Mouse (Mus musculus): ENCODE results near the gene Commd3. TPM values are rescaled to one million over a fixed set of nuclear protein-coding genes. Genes with fewer than 3 reads are reported as not detected.

The Commd3 gene
- polyA plus RNA-seq (2016; fragmentation: Nextera tagmentation; extraction: Ambion mirVana) = 82.0 and 101 TPM in 2 replicates

DNA sequence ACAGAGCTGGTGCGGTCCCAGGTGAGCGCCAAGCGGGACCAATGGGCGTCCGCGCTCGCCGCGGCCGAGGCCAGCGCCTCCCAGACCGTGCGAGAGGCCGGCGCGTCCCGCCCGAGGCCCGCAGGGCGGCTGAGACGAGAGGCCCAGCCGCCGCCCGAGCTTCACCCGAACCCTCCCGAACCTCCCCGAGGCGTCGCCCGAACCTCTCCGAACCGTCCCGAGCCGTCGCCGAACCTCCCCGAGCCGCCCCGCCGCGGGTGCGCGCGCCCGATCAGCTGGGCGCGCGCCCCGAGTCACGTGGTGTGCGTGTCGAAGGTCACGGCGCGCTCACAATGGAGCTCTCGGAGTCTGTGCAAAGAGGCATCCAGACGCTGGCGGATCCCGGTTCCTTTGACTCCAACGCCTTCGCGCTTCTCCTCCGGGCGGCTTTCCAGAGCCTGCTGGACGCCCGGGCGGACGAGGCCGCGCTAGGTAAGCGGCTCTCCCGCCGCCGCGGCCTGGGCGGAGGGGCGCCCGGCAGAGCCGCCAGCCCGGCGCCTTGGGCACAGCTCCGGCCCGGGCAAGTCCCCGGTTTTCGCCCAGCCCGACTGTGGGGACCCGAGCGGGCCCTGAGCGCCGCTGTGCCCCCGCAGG lies at the start of gene Commd3:
Commd3 (plus strand) TSS at position 252 of the 633 bp plus-strand sequence.
- Histone ChIP-seq H3K4me1 (peaks cover 32% of the 10 kb centered on the region), H3K27ac (replicated peaks) (peak within 1 kb of the TSS; percentile 99), H3K36me3 (no peaks in the 10 kb centered on the region), H3K4me3 (peak within 1 kb of the TSS; percentile 81), H3K27me3 (ENCODE audit: low read depth, poor library complexity, severe bottlenecking) (peaks cover 66% of the 10 kb centered on the region), H3K9me3 (replicated peaks) (no peaks in the 10 kb centered on the region)
- WGBS = under 1% methylated on average over 91 of the region's 91 CpGs
- peak; percentile 94 for DNase-seq (ENCODE audit: low spot score)

DNA sequence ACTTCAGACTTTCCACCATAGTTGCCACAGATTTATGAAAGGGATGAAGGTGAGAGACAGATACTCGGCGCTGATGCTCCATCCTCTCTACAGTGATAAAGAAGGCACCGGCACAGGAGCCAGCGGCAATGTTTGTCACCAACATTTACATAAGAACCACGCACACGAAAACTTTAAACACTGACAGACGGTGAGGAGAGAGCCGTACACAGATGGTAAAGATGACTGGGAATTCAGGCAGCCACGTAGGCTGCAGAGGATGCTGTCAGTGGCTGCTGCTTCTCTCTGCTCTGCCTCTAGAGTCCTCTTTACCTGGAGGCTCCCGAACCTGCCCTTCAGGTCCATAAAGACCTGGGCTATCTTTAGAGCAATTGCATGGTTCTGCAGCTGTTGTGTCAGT lies 49.0 kb upstream of the Commd3 start:
- DNase-seq (ENCODE audit: low spot score) = no peak
- H3K36me3 ChIP-seq = no peaks in the 10 kb centered on the region
- no peak overlapping the region for H3K27ac ChIP-seq (replicated peaks)
- no peak overlapping the region for H3K4me3 ChIP-seq
- H3K9me3 ChIP-seq (replicated peaks) = no peaks in the 10 kb centered on the region
- peaks cover 14% of the 10 kb centered on the region for H3K4me1 ChIP-seq
- peaks cover 24% of the 10 kb centered on the region for H3K27me3 ChIP-seq (ENCODE audit: low read depth, poor library complexity, severe bottlenecking)
- WGBS = 77% methylated on average over 10 of the region's 10 CpGs

DNA sequence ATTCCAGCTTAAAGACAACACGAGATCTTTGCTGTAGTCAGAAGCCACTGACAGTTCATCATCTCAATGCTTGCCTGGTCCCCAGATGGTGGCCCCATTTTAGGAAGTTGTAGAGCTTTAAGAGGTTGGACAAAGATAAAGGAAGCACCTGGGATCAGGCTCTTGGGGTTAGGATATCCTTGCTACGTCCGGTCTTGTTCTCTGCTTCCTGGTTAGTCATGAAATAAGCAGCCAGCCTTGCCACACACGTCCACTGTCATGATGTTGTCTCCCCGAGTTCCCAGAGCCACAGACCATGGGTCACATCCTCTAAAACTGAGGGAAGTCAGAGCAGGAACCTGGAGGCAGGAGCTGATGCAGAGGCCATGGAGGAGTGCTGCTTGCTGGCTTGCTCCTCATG lies 41.6 kb upstream of the Commd3 start:
- Histone ChIP-seq H3K4me3 (no peak overlapping the region), H3K36me3 (no peaks in the 10 kb centered on the region), H3K27me3 (ENCODE audit: low read depth, poor library complexity, severe bottlenecking) (no peaks in the 10 kb centered on the region), H3K27ac (replicated peaks) (no peak overlapping the region), H3K9me3 (replicated peaks) (no peaks in the 10 kb centered on the region), H3K4me1 (peaks cover 3% of the 10 kb centered on the region; the same call in 1 of the 2 replicates)
- WGBS = 83% methylated on average over 5 of the region's 5 CpGs
- no peak for DNase-seq (ENCODE audit: low spot score)

DNA sequence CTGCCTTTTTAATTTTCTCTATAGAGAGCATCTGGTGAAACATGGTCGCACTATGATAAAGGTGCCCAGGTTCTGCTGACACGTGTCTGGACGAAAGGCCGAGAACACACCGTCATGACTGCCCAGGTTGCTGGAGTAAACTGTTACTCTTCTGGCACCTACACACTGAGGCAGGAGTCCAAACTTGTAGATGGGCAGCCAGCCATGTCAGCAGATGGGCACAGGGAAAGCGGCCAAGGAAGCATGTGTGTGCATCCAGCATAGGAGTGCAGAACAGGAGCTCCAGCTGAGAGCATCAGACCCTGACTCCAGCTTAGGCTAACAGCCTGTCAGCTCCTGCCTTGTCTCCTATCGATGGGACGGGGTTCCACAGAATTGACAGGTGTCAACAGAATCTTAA lies 37.1 kb upstream of the Commd3 start:
- 92% methylated on average over 8 of the region's 8 CpGs for WGBS
- no peaks in the 10 kb centered on the region for H3K9me3 ChIP-seq (replicated peaks)
- no peak overlapping the region for H3K27ac ChIP-seq (replicated peaks)
- no peak overlapping the region for H3K4me3 ChIP-seq
- DNase-seq (ENCODE audit: low spot score) = no peak
- no peaks in the 10 kb centered on the region for H3K4me1 ChIP-seq
- no peaks in the 10 kb centered on the region for H3K27me3 ChIP-seq (ENCODE audit: low read depth, poor library complexity, severe bottlenecking)
- H3K36me3 ChIP-seq = no peaks in the 10 kb centered on the region

GRCm38 (mm10) chr2:18648563-18648962 lies 23.6 kb upstream of the Commd3 start:
- H3K9me3 ChIP-seq (replicated peaks) = no peaks in the 10 kb centered on the region
- H3K27ac ChIP-seq (replicated peaks) = no peak overlapping the region
- 84% methylated on average over 4 of the region's 4 CpGs for WGBS
- H3K4me1 ChIP-seq = no peaks in the 10 kb centered on the region
- no peaks in the 10 kb centered on the region; the same call in 1 of the 2 replicates for H3K27me3 ChIP-seq (ENCODE audit: low read depth, poor library complexity, severe bottlenecking)
- DNase-seq (ENCODE audit: low spot score) = no peak
- no peaks in the 10 kb centered on the region for H3K36me3 ChIP-seq
- H3K4me3 ChIP-seq = no peak overlapping the region

- WGBS = 77% methylated on average over 5 of the region's 5 CpGs
- no peaks in the 10 kb centered on the region for H3K9me3 ChIP-seq (replicated peaks)
These were observed 17.4 kb upstream of the Commd3 start for GRCm38 (mm10) chr2:18654821-18655220.

GRCm38 (mm10) chr2:18664003-18664402 lies 8.2 kb upstream of the Commd3 start:
- H3K27me3 ChIP-seq (ENCODE audit: low read depth, poor library complexity, severe bottlenecking) = peaks cover 17% of the 10 kb centered on the region
- no peak overlapping the region for H3K4me3 ChIP-seq
- WGBS = 91% methylated on average over 3 of the region's 3 CpGs
- no peak overlapping the region for H3K27ac ChIP-seq (replicated peaks)
- DNase-seq (ENCODE audit: low spot score) = no peak
- no peaks in the 10 kb centered on the region for H3K9me3 ChIP-seq (replicated peaks)
- H3K36me3 ChIP-seq = no peaks in the 10 kb centered on the region
- H3K4me1 ChIP-seq = no peaks in the 10 kb centered on the region

More at GRCm38 (mm10) chr2:18654821-18655220, 17.4 kb upstream of the Commd3 start:
- Histone ChIP-seq H3K27me3 (ENCODE audit: low read depth, poor library complexity, severe bottlenecking) (no peaks in the 10 kb centered on the region), H3K36me3 (no peaks in the 10 kb centered on the region), H3K27ac (replicated peaks) (no peak overlapping the region), H3K4me3 (no peak overlapping the region), H3K4me1 (no peaks in the 10 kb centered on the region)
- no peak for DNase-seq (ENCODE audit: low spot score)

GRCm38 (mm10) chr2:18671041-18671440 lies 1.1 kb upstream of the Commd3 start:
- peaks cover 68% of the 10 kb centered on the region for H3K27me3 ChIP-seq (ENCODE audit: low read depth, poor library complexity, severe bottlenecking)
- no peaks in the 10 kb centered on the region for H3K9me3 ChIP-seq (replicated peaks)
- no peak for DNase-seq (ENCODE audit: low spot score)
- H3K27ac ChIP-seq (replicated peaks) = no peak overlapping the region
- 4% methylated on average over 6 of the region's 6 CpGs for WGBS
- no peak overlapping the region for H3K4me3 ChIP-seq
- no peaks in the 10 kb centered on the region for H3K36me3 ChIP-seq
- peaks cover 32% of the 10 kb centered on the region for H3K4me1 ChIP-seq

DNA sequence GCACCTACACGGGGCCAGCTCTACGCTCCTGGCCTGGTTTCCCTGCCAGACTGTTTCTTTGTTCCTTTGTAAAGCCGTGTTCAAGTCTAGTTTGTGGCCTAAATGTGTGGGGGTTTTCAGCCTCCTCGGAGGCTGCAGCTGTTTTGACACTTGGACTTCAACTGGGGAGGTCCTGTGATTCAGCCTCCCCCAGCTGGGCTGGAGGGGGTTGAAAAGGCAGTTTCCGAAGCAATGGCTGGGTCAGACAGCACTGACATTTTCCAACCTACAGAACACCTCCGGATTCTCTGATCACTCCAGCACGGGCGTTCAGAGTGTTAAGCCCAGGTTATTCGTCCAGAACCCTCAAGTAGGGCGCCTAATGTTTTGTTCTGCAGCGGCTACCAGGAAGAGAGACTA lies 581 bp downstream of the Commd3 start:
- Histone ChIP-seq H3K27me3 (ENCODE audit: low read depth, poor library complexity, severe bottlenecking) (peaks cover 61% of the 10 kb centered on the region), H3K4me1 (peaks cover 32% of the 10 kb centered on the region), H3K27ac (replicated peaks) (peak overlapping the region; percentile 99), H3K4me3 (peak overlapping the region; percentile 81), H3K9me3 (replicated peaks) (no peaks in the 10 kb centered on the region), H3K36me3 (no peaks in the 10 kb centered on the region)
- WGBS = 1% methylated on average over 11 of the region's 11 CpGs
- DNase-seq (ENCODE audit: low spot score) = no peak

DNA sequence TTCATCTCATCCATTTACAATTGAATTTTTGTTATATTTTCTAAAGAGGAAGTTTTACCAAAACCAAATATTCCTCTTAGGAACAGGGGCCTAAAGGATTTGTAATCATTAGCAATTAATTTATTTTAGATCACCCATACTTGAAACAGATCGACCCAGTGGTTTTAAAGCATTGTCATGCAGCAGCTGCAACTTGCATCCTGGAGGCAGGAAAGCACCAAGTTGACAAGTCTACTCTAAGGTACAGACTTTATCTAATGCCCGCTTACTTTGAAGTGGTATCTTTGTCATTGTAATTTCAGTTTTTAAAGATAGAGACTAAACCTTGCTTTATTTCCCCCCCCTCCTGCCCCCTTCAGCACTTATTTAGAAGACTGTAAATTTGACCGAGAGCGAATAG lies 1.6 kb downstream of the Commd3 start:
- peaks cover 62% of the 10 kb centered on the region for H3K27me3 ChIP-seq (ENCODE audit: low read depth, poor library complexity, severe bottlenecking)
- peaks cover 39% of the 10 kb centered on the region for H3K4me1 ChIP-seq
- H3K36me3 ChIP-seq = no peaks in the 10 kb centered on the region
- WGBS = 4% methylated on average over 4 of the region's 4 CpGs
- no peak for DNase-seq (ENCODE audit: low spot score)
- H3K4me3 ChIP-seq = no peak overlapping the region
- H3K27ac ChIP-seq (replicated peaks) = no peak overlapping the region
- H3K9me3 ChIP-seq (replicated peaks) = no peaks in the 10 kb centered on the region

DNA sequence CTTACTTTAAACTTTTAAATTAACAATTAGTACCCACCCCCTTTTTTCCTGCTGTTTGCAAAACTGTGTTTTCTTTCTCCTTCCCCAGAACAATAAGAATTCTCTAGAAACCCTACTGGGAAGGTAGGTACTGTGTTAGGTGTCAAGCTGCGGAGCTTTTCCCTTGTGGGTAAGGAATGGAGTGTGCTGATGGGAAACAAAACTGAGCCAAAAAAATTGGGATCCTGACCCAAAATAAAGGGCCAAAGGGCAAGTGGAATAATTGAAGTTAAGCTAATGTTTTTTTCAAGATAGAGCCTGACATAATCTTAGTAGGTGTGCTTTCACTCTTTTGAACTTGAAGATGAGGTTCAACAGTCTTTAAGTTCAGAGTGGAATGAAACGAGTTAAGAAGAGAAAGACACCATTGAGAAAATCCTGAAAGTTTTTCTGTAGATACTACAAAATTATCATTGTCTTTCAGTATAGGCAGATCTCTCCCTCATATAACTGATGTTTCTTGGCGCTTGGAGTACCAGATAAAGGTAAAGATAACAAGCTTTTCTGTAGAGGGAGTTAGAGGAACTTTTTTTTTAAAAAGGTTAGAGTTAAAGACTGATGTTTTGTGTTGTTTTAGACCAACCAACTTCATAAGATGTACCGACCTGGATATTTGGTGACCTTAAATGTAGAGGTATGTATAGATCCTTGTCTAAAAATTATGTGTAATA lies 2.2 kb downstream of the Commd3 start:
- peaks cover 62% of the 10 kb centered on the region for H3K27me3 ChIP-seq (ENCODE audit: low read depth, poor library complexity, severe bottlenecking)
- no peaks in the 10 kb centered on the region for H3K9me3 ChIP-seq (replicated peaks)
- H3K4me1 ChIP-seq = peaks cover 45% of the 10 kb centered on the region
- 6% methylated on average over 4 of the region's 4 CpGs for WGBS
- no peak overlapping the region for H3K27ac ChIP-seq (replicated peaks)
- no peaks in the 10 kb centered on the region for H3K36me3 ChIP-seq
- no peak for DNase-seq (ENCODE audit: low spot score)
- no peak overlapping the region for H3K4me3 ChIP-seq

GRCm38 (mm10) chr2:18675681-18676456 lies 3.7 kb downstream of the Commd3 start:
- DNase-seq (ENCODE audit: low spot score) = peak; percentile 57
- WGBS = under 1% methylated on average over 42 of the region's 42 CpGs
- peak overlapping the region; percentile 86 for H3K4me3 ChIP-seq
- H3K9me3 ChIP-seq (replicated peaks) = no peaks in the 10 kb centered on the region
- H3K27ac ChIP-seq (replicated peaks) = peak overlapping the region; percentile 99
- peaks cover 62% of the 10 kb centered on the region for H3K27me3 ChIP-seq (ENCODE audit: low read depth, poor library complexity, severe bottlenecking)
- no peaks in the 10 kb centered on the region for H3K36me3 ChIP-seq
- H3K4me1 ChIP-seq = peaks cover 59% of the 10 kb centered on the region

All from midbrain, embryonic 10.5 days (tissue).